In the genomic region with DNA sequence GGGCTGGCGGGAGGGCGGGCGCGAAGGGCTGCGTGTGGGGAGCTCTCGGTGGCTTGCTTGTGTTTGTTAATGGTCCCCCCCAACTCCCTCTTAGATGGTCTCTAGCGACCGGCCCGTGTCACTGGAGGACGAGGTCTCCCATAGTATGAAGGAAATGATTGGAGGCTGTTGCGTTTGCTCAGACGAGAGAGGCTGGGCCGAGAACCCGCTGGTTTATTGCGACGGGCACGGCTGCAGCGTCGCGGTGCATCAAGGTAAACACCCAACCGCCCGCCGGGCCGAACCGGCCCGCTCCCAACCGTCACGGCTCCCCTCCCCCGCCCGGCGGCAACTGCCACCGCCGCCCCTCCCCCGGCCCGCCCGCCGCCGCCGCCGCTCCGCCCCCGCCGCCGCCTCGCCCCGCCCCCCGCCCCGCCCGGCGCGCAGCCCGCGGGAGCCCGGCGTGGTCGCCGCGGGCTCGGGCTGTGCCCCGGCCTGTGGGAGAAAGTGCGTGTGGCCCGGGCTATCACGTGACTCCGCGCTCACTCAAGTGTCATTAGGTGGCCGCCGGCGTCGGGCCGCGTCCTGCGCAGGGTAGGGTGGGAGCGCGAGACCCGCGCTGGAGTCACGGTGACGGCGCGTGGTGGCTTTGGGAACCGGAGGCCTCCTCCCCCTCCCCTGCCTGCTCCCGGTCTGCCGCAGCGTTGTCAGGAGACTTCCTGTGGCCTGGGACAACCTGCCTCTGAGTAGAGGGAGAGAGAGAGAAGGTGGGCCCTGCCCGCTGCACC, we compare ENCODE assay signal across 7 mouse cellular contexts. TPM values are rescaled to one million over a fixed set of nuclear protein-coding genes. Genes with fewer than 3 reads are reported as not detected.
A peak's percentile ranks its signal among the peaks of the same experiment; 100 is the strongest.
DNase-seq lines count a peak whose midpoint lies in the region; ATAC-seq lines count a peak whose summit lies in the region.

No protein-coding gene starts in this region.

- peak overlapping the region; percentile 82 for H3K4me3 ChIP-seq in intestine, embryonic 16.5 days (ENCODE audit: low read length)
- H3K4me3 ChIP-seq in limb, embryonic 10.5 days = peak overlapping the region; percentile 75
- H3K4me3 ChIP-seq in midbrain, embryonic 11.5 days (ENCODE audit: low read depth, low read length) = peak overlapping the region; percentile 92

- DNase-seq in adrenal gland, adult 2 months = peak; percentile 87
- DNase-seq in embryo, embryonic 11 days = peak; percentile 86
- peak; percentile 70 to 81 for DNase-seq in gastrocnemius, postnatal 4 days (ENCODE audit: low spot score in 2 of 2)
- peak; percentile 85 for DNase-seq in limb, embryonic 10.5 days (ENCODE audit: low spot score)
- peak; percentile 96 for DNase-seq in midbrain, embryonic 11.5 days (ENCODE audit: low spot score, missing footprints)
- DNase-seq in spleen, adult 12 weeks (ENCODE audit: low spot score) = peak; percentile 71

- peak overlapping the region; percentile 99 for H3K9ac ChIP-seq in intestine, embryonic 16.5 days (ENCODE audit: low read depth, low read length)
- peak overlapping the region; percentile 99 for H3K9ac ChIP-seq in midbrain, embryonic 11.5 days (ENCODE audit: low read length)

- H3K27me3 ChIP-seq in intestine, embryonic 16.5 days (replicated peaks; ENCODE audit: control insufficient read depth, insufficient read depth, low read length) = no peaks in the 10 kb centered on the region
- no peaks in the 10 kb centered on the region for H3K27me3 ChIP-seq in limb, embryonic 10.5 days (ENCODE audit: low read depth, poor library complexity, severe bottlenecking)
- H3K27me3 ChIP-seq in midbrain, embryonic 11.5 days (ENCODE audit: control insufficient read depth, insufficient read depth, low read length) = no peaks in the 10 kb centered on the region

- under 1% methylated on average over 59 of the region's 85 CpGs for WGBS in intestine, embryonic 16.5 days
- WGBS in limb, embryonic 10.5 days = 1% methylated on average over 68 of the region's 85 CpGs
- WGBS in midbrain, embryonic 11.5 days = under 1% methylated on average over 62 of the region's 85 CpGs

- H3K9me3 ChIP-seq in intestine, embryonic 16.5 days (ENCODE audit: control insufficient read depth, low read length) = no peaks in the 10 kb centered on the region
- H3K9me3 ChIP-seq in limb, embryonic 10.5 days (replicated peaks) = no peaks in the 10 kb centered on the region
- H3K9me3 ChIP-seq in midbrain, embryonic 11.5 days (ENCODE audit: control insufficient read depth, low read length) = no peaks in the 10 kb centered on the region

- peak overlapping the region; percentile 100 for H3K27ac ChIP-seq in intestine, embryonic 16.5 days (ENCODE audit: low read length)
- H3K27ac ChIP-seq in limb, embryonic 10.5 days = peak overlapping the region; percentile 99
- H3K27ac ChIP-seq in midbrain, embryonic 11.5 days (ENCODE audit: low read depth, low read length) = peak overlapping the region; percentile 100

- no peaks in the 10 kb centered on the region for H3K36me3 ChIP-seq in intestine, embryonic 16.5 days (ENCODE audit: control insufficient read depth, insufficient read depth, low read length)
- peaks cover 26% of the 10 kb centered on the region for H3K36me3 ChIP-seq in limb, embryonic 10.5 days
- no peaks in the 10 kb centered on the region for H3K36me3 ChIP-seq in midbrain, embryonic 11.5 days (ENCODE audit: control insufficient read depth, insufficient read depth, low read length)

- peaks cover 11% of the 10 kb centered on the region for H3K4me1 ChIP-seq in intestine, embryonic 16.5 days (ENCODE audit: control insufficient read depth, insufficient read depth, low read length)
- peaks cover 24% of the 10 kb centered on the region for H3K4me1 ChIP-seq in limb, embryonic 10.5 days
- H3K4me1 ChIP-seq in midbrain, embryonic 11.5 days (ENCODE audit: control insufficient read depth, insufficient read depth, low read length) = peaks cover 10% of the 10 kb centered on the region

- ATAC-seq in intestine, embryonic 16.5 days = peak; percentile 67
- peak; percentile 79 for ATAC-seq in midbrain, embryonic 11.5 days (ENCODE audit: low FRiP score)

- H3K4me2 ChIP-seq in intestine, embryonic 16.5 days (ENCODE audit: low read depth, low read length) = peak overlapping the region; percentile 90
- peak overlapping the region; percentile 90 for H3K4me2 ChIP-seq in midbrain, embryonic 11.5 days

RNA-seq across cellular contexts. Expression of gene Mllt10, which starts 10.1 kb away (rescaled TPM):
- 10 to 100 TPM; 42.8 to 44.6 TPM for total RNA-seq in adrenal gland, adult 2 months (2021)
- 22.6 and 23.2 TPM in 2 replicates for polyA plus RNA-seq in adrenal gland, adult 2 months (2012; rRNA removed)
- 10 to 100 TPM; 34.5 to 42.5 TPM for total RNA-seq in gastrocnemius, postnatal 4 days (2021)
- polyA plus RNA-seq in intestine, embryonic 16.5 days (2015; fragmentation: Nextera tagmentation; extraction: Ambion mirVana) = 45.4 and 47.2 TPM in 2 replicates
- 56.9 and 65.3 TPM in 2 replicates for polyA plus RNA-seq in limb, embryonic 10.5 days (2016; fragmentation: Nextera tagmentation; extraction: Ambion mirVana)
- 54.1 and 57.2 TPM in 2 replicates for polyA plus RNA-seq in midbrain, embryonic 11.5 days (2014; fragmentation: Nextera tagmentation; extraction: Ambion mirVana)

RNA-seq across cellular contexts. Expression of gene Skida1, which starts 16.3 kb away (rescaled TPM):
- total RNA-seq in adrenal gland, adult 2 months (2021) = 1 to 10 TPM; 2.3 to 3.8 TPM
- polyA plus RNA-seq in adrenal gland, adult 2 months (2012; rRNA removed) = 1.8 and 3.1 TPM in 2 replicates
- 1 to 10 TPM; 4.6 to 4.9 TPM for total RNA-seq in gastrocnemius, postnatal 4 days (2021)
- polyA plus RNA-seq in intestine, embryonic 16.5 days (2015; fragmentation: Nextera tagmentation; extraction: Ambion mirVana) = 2.0 and 2.7 TPM in 2 replicates
- polyA plus RNA-seq in limb, embryonic 10.5 days (2016; fragmentation: Nextera tagmentation; extraction: Ambion mirVana) = 7.0 and 11.5 TPM in 2 replicates
- 22.9 and 23.4 TPM in 2 replicates for polyA plus RNA-seq in midbrain, embryonic 11.5 days (2014; fragmentation: Nextera tagmentation; extraction: Ambion mirVana)

RNA-seq across cellular contexts. Expression of gene A930004D18Rik, which starts 27.6 kb away (rescaled TPM):
- total RNA-seq in adrenal gland, adult 2 months (2021) = 1 to 10 TPM in 1 of 2 experiments, under 1 TPM in 1; 0.92 to 3.3 TPM
- polyA plus RNA-seq in adrenal gland, adult 2 months (2012; rRNA removed) = 0.42 and 0.70 TPM in 2 replicates
- 1 to 10 TPM; 5.3 to 6.5 TPM for total RNA-seq in gastrocnemius, postnatal 4 days (2021)
- 9.8 and 11.5 TPM in 2 replicates for polyA plus RNA-seq in intestine, embryonic 16.5 days (2015; fragmentation: Nextera tagmentation; extraction: Ambion mirVana)
- polyA plus RNA-seq in limb, embryonic 10.5 days (2016; fragmentation: Nextera tagmentation; extraction: Ambion mirVana) = 11.5 and 11.6 TPM in 2 replicates
- 10.5 and 11.6 TPM in 2 replicates for polyA plus RNA-seq in midbrain, embryonic 11.5 days (2014; fragmentation: Nextera tagmentation; extraction: Ambion mirVana)

Comparison
In these comparisons a context has a peak if more than half of its experiments do, and no peak if none do; other contexts are left out.
1. Peak in every context shown above with its lines: DNase-seq, ATAC-seq, H3K4me3 ChIP-seq and H3K27ac ChIP-seq.